Mouse (Mus musculus) gastrocnemius, postnatal 36 days (tissue): Measurements from ENCODE around the gene Clptm1l. TPM values are rescaled to one million over a fixed set of nuclear protein-coding genes. Genes with fewer than 3 reads are reported as not detected.

Experiments
- DNase-seq, 2 experiments: peaks; one replicate each; pipeline ENCODE4 v3.0.0; 2022
- intact Hi-C: fragments of 180-260 bp; cut with DNase I; formaldehyde crosslinking; loops from one replicate; pipeline ENCODE4 v1.15.1; 2025
- total RNA-seq, 2 experiments: library from RNA; stranded (reverse); gene quantifications; 2 replicates each; pipeline ENCODE4 v1.2.3; 2021

Clptm1l gene
- total RNA-seq, 2 experiments from 2014 or later = 28.8 to 30.1 TPM

GRCm38 (mm10) chr13:73653266-73653665, 49.5 kb downstream of the Clptm1l start:
- no peak for DNase-seq
- intact Hi-C loops = no loop called here

DNA sequence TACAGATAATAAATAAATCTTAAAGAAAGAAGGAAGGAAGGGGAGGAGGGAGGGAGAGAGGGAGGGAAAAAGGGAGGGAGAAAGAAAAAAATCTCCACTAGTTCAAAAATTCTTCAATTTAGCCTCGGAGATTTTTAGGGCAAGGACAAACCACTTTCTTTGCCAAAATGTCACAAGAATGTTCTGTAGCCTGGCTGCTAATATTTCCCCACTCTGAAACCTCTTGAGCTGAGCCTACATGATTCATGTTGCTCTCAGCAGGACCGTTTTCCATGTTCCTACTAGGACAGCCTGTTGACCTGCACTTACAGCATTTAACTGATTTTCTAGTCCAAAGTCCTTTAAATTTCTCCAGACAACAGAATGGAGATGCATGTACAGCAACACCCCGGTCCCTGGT, 51.2 kb downstream of the Clptm1l start:
- intact Hi-C loops = no loop called here
- DNase-seq = no peak

DNA sequence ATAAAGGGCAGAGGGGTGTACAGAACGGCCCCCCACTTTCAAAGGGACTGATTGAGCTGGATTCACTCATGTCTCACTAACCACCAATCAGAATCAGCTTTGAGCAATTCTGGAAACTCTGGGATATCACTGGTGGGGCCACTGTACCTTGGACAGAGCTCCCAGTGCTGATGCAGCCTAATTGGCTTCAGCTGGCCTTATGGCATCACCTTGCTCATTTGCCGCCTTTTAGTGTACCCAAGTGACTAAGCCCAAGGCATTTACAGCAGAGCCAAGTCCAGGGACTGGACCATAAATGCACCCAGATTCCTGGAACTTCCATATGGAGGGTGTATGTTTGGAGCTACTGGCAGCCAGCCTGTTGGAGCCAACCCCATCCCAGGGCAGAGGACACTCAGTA, 55.1 kb downstream of the Clptm1l start:
- intact Hi-C loops = no loop called here
- no peak for DNase-seq

DNA sequence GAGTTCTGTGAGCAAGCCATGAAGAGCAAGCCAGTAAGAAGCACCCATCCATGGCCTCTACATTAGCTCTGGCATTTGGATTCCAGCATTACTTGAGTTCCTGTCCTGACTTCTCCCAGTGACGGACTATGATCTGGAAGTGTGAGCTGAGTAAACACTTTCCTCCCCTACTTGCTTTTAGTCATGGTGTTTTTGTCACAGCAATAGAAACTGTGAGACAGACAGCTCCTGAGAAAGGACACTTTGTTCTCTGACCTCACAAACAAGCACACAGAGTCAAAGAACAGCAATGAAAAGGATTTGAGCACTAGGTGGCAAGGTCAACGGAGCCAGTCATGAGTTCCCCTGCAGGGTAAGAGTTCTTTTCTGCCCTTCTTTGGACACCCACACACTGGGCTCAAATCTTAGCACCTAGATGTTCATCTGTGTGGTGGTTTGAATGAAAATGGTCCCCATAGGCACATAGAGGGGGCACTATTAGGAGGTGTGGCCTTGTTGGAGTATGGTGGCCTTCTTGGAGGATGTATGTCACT, 56.4 kb downstream of the Clptm1l start:
- intact Hi-C loops = no loop called here
- no peak for DNase-seq

Other genes starting within 250 kb of the Clptm1l start
- gene Lpcat1, start 136.8 kb upstream of the Clptm1l start, total RNA-seq = 1 to 10 TPM; 2.7 TPM
- gene Slc6a3, start 67.3 kb upstream of the Clptm1l start, total RNA-seq = not detected
- gene Tert, start 22.9 kb downstream of the Clptm1l start, total RNA-seq = under 1 TPM in 1 of 2 experiments, not detected in 1; 0.30 TPM
- gene Slc6a18, start 74.0 kb downstream of the Clptm1l start, total RNA-seq = not detected
- gene Slc6a19, start 100.9 kb downstream of the Clptm1l start, total RNA-seq = not detected
- 1 to 10 TPM; 4.3 to 5.5 TPM for gene Slc12a7, start 129.1 kb downstream of the Clptm1l start, total RNA-seq
- gene Nkd2, start 243.6 kb downstream of the Clptm1l start, total RNA-seq = 1 to 10 TPM; 1.1 to 1.6 TPM